Mouse (Mus musculus): ENCODE data around the gene Hspa1l.
"Not testable (repeated sequence)": the region's sequence is repeated elsewhere in the genome, so short reads cannot be mapped to it uniquely, and the experiment has no call there.

Gene Hspa1l

GRCm38 (mm10) chr17:34978239-34978638, 5.7 kb downstream of the Hspa1l start:
- peak; percentile 91 for DNase-seq

GRCm38 (mm10) chr17:34979631-34980030, 7.1 kb downstream of the Hspa1l start:
- DNase-seq: no peak

- DNase-seq: no peak
These were observed 8.2 kb downstream of the Hspa1l start for GRCm38 (mm10) chr17:34980655-34981054.

GRCm38 (mm10) chr17:34981690-34982180, 9.2 kb downstream of the Hspa1l start, which contains the start of gene Lsm2:
TSS of gene Lsm2 (plus strand) at chr17:34981862.
- peak; percentile 99 for DNase-seq

- no peak for DNase-seq
These were observed 9.8 kb downstream of the Hspa1l start for GRCm38 (mm10) chr17:34982328-34982727.

- DNase-seq: no peak
These were observed 11.7 kb downstream of the Hspa1l start for GRCm38 (mm10) chr17:34984218-34984617.

GRCm38 (mm10) chr17:34994751-34995150, 22.2 kb downstream of the Hspa1l start:
- no peak for DNase-seq

- DNase-seq: not testable (repeated sequence)
These were observed 22.7 kb downstream of the Hspa1l start for GRCm38 (mm10) chr17:34995192-34995591.

GRCm38 (mm10) chr17:34995927-34996326, 23.4 kb downstream of the Hspa1l start:
- DNase-seq: peak; percentile 86

GRCm38 (mm10) chr17:34996411-34997141, 24.1 kb downstream of the Hspa1l start:
- peak; percentile 83 for DNase-seq

GRCm38 (mm10) chr17:34997142-34997483, 24.6 kb downstream of the Hspa1l start:
- DNase-seq: no peak

- DNase-seq: peak; percentile 91
These were observed 26.3 kb downstream of the Hspa1l start for GRCm38 (mm10) chr17:34998526-34999430.

GRCm38 (mm10) chr17:34999871-35000716, 27.6 kb downstream of the Hspa1l start:
- DNase-seq: peak; percentile 93

- peak; percentile 99 for DNase-seq
These were observed 28.4 kb downstream of the Hspa1l start, which contains the start of gene Vars for GRCm38 (mm10) chr17:35000717-35001451. TSS of gene Vars (plus strand) at chr17:35000987.

- DNase-seq: no peak
These were observed 29.1 kb downstream of the Hspa1l start for GRCm38 (mm10) chr17:35001452-35002152.

- peak; percentile 92 for DNase-seq
These were observed 29.8 kb downstream of the Hspa1l start for GRCm38 (mm10) chr17:35002153-35002865.

- DNase-seq: peak; percentile 86
These were observed 30.7 kb downstream of the Hspa1l start for GRCm38 (mm10) chr17:35003022-35003838.

- DNase-seq: peak; percentile 85
These were observed 31.7 kb downstream of the Hspa1l start for GRCm38 (mm10) chr17:35004075-35004717.

GRCm38 (mm10) chr17:35005158-35005557, 32.7 kb downstream of the Hspa1l start:
- peak; percentile 90 for DNase-seq
